Mouse (Mus musculus) telencephalon, adult 2 months (tissue): ENCODE measurements around the gene Snn.
A peak's percentile ranks its signal among the peaks of the same experiment; 100 is the strongest.

Experiments
- DNase-seq: peaks from one replicate; pipeline ENCODE4 v3.0.0-alpha.2; 2011; ENCODE audit warnings: low read depth, low spot score

Gene Snn

DNA sequence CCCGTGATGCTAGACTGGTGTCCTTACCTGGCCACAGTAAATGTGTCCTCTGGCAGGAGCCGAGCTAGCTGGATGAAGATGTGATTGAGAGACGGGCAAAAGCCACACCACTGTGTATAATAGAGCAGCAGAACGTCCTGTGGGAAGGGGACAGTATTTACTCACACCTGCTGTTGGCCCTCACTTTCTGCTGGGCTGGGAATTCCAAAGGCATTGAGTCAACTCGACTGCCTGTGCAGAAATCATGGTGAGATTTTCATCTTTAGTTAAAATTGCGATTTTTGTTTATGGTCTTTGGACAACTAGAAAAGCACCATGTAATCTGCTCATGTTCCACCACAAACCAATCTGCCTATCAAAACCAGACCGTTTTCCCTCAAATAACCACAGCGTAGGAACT lies 23.4 kb downstream of the Snn start:
- no peak for DNase-seq

DNA sequence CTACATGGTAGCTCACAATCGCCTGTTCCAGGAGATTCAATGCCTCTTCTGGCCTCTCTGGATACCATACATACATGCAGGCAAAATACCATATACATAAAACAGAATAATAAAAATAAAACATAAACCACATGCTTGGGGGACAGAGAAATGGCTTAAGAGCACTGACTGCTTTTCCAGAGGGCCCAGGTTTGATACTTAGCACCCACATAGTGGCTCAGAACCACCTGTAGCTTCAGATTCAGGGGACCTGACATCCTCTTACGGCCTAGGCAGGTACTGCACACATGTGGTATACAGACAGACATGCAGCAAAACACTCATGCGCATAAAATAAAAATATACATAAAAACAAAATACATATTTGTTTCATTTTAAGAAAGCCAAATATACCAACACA lies 25.6 kb downstream of the Snn start:
- DNase-seq: no peak

DNA sequence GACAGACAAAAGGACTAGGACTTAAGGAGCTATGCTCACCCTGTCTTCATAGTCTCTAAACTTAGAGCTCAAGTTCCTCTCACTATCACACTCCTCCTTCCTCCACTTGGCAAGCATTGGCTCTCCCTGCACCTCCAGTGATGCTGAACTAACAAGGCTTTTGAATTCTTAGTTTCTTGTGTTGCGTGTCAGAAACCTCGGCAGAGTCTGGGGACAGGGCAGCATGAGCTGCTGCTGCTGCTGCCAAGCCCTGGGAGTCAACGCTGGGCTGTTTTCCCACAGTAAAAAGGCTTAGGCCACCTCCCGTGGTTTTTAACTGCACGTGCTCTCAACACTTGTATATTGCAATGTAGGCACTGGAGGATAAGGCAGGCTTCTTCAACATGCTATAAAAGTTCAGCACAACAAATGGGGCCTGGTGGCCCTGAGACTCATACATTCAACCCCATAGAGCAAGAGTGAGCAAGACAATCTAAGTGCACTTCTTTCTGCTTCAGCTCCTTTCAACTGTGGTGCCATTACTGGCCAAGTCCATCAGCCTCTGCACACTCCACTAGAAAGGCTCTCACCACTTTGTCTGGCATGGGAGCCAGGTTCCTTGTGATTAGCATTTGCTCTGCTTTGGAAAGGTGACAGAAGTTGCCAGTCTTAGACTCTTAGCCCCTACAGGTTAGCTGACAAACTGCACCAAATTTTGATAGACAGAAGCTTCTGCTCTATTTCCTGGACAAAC lies 26.3 kb downstream of the Snn start:
- DNase-seq: no peak

DNA sequence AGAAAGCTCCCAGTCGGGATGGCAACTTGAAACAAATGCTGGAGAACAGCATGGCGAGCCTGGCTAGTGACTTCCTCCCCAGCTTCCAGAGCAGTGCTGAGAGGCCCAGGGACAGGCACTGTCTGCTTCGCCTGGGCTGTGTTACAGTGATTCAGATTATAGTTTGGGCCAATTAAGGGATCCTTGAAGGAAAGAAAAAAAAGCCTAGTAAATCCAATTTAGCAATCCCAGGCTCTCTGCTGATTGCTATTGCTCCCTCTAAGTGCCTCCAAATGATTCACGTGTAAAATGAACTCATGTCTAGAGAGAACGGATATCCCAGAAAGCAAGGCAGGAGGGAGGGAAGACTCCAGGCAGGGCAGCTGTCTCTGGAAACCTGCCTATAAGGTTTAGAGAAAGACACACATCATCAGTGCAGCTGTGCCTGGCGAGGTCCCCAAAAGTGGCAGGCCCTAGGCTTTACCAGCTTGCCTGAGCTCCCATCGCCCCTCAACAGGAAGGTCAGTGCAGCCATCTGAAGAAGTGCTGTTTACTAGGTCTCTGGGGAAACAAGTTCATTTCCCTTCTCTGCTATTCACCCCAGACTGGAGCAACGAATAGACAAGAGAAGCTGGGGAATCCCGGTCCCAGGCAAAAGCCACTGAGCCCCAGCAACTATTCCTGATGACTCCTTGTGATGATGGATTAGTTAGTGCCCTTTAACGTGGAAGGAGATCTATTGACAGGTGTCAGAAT lies 30.3 kb downstream of the Snn start:
- no peak for DNase-seq

DNA sequence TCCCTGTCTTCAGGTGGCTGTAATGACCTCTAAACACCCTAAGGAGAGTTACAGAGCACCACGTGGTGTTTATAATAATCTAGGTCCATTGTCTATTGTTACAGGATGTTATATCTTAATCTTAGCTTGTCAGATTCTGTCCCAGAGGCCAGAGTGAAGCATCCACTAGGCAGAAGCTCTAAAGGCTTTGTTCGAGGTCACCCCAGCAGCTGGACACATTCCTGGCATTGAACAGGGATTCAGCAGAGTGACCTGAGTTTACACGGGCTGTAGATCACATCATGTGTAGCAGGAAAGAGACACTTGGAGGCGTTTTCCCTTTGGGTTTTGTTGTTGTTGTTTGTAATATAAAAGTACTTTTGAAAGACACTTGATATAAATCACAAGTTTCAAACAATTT lies 31.3 kb downstream of the Snn start:
- no peak for DNase-seq

DNA sequence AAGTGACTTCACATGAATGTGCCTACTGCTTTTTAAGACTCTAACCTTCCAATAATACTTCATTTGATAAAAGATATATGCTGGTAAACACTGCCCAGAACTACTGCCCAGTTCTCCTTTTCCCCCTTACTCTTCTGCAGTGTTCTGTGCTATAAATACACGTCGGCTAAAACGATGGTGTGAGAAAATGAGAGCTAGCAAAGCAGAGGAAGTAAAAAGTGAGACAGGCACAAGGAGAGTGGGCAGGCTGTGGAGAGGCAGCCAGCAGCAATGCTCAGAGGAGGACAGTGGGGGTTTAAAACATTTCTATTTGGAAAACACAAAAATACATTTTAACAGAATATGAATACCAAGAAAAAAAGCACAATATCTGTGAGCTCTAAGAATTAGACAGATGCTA lies 31.8 kb downstream of the Snn start:
- DNase-seq: peak; percentile 90

DNA sequence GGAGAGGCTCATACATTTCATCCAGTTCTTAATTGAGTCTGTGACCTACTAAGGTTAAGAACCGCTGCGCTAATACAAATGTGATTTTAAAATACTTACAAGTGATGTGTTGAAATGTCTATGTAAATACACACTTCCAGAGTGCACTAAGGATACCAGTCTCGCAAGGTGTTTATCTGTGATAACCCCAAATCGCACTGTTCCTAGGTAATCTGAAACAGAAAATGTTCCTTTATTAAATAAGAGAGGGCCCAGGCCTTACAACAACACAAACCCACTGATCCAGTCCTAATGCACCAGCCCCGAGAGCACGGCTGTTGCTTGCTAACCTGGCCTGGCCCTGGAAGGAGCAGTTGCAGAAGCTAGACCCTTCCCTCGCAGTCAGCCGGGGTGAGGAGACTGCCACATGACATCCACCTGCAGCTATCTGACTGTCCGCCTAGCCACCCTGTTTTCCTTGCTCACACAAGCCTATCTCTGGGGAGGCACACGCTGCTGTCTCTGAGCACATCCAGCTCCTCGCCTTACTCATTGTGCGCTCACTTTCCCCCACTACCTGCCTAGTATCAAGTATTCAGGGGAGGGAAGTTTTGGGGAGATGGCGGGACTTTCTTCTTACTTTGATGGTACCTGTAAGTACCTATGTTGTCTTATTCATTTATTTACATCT lies 33.1 kb downstream of the Snn start:
- no peak for DNase-seq

DNA sequence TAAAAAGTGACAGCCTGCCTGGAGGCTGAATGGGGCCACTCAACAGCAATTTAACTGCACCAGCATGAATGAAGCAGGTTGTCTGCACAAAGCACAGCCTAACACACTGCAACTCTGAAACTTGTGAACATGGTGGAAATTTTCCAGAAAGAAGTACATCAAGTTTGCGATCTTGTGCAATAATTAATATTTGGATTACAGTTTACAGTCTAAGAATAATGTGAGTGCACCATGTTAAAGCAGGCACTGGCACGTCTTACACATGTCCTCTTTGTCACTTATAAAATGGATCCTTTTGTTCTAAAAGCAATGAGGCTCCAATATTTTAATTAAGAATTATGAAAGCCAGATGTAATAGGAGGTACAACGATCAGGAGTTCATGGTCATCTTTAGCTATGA lies 36.6 kb downstream of the Snn start:
- no peak for DNase-seq

DNA sequence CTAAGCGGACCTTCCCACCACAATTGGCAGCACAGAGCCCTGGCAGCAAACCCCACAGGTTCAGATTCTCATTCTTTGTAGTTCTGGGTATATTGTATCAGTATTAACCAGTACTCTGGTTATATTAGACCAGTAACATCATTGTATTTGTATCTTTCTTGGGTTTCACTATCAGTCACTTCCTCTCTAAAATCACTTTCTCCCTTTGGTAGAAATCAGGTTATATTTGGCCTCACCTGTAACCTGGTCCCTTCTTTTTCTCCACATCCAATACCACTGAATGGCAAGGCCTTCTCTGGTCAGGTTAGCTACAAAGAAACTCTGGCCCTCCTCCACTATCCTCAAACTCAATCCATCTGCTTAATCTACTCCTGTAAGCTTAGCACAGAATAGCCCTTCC lies 44.2 kb downstream of the Snn start:
- no peak for DNase-seq

DNA sequence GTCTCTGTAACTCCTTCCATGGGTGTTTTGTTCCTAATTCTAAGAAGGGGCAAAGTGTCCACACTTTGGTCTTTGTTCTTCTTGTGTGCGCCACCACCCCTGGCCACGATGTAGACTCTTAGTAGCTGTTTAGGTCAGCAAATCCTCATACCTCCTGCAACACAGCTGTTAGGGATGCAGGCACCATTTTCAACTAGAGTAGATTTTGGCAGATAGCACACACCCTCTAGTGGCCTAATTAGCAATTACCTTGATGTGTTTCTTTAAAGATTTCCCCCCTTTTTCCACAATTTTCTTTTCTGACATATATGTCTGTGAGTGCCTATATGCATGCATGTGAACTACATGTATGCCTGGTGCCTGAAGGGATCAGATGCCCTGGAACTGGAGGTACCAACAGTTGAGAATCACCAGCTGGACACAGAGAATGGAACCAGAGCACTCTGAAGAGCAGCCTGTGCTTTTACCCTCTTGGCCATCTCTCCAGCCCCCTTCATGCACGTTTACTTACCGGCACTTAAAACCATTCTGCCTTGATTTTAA lies 48.5 kb downstream of the Snn start:
- no peak for DNase-seq

DNA sequence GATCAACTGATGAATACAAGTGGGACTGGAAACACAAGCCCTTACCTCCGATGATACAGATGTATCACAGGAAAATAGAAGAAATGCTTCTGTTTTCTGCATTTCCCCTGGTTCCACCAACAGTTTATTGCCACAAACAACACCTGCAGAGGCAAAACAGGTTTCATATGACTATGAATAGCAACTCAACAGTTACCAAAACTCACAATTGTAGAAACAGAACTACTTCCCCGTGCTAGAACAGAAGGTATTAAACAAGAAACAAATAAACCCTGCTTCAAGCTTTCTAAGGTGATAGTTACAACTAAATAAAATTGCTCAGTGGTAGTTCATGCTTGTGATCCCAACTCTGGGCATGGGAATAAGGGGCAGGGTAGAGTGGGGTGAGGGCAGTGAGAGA lies 61.9 kb downstream of the Snn start:
- DNase-seq: no peak

DNA sequence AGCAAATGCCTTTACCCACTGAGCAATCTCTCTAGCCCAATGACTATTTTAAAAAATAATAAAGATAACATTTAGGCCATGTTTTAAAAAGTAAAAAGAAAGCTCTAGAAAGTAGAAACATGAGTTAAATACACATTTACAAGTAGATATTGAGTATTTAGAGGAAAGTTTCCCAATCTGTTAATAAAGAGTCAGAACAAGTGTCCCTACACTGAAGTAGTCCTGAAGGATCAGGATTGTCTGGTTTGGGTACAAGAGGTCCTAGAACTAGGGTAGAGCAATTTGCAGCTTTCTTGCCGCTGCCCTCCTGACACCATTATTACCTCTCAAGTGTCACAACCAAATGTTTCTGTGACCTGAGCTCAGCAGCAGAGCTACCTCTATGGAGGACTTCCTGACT lies 63.4 kb downstream of the Snn start:
- no peak for DNase-seq
